Mouse (Mus musculus): ENCODE data around the gene Fbxo22.
"Not testable (repeated sequence)": the region's sequence is repeated elsewhere in the genome, so short reads cannot be mapped to it uniquely, and the experiment has no call there.

The Fbxo22 gene

DNA sequence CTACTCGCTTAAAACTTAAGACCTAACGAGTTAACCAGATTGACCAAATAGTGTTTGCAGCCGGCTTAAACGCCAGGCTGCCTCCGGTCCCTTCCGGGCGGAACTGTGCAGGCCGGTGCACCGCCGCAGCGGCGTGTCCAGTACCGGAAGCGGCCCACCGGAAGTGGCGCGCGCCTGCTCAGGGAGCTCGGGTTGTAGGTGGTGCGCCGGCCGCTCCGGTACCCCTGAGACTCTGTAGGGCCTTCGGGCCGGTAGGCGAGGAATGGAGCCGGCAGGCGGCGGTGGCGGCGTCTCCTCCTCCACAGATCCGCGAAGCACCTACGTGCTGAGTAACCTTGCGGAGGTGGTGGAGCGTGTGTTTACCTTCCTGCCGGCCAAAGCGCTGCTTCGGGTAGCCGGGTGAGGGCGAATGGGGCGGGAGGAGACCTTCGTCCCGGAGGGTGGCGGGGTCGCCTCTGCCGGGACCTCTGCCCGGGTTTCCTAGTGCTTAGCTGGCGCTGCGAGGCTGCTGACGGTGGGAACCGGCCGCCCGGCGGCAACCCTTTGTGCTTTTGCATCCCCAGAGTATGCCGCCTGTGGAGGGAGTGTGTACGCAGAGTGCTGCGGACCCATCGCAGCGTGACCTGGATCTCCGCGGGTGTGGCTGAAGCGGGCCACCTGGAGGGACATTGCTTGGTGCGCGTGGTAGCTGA, at the start of gene Fbxo22:
TSS of gene Fbxo22 (plus strand) at position 136 of the 692 bp plus-strand sequence.
- DNase-seq (ENCODE audit: low spot score in 2 of 2): peak; percentile 74 to 77

GRCm38 (mm10) chr9:55170655-55171412, 37.9 kb upstream of the Fbxo22 start:
- no peak for DNase-seq (ENCODE audit: low spot score in 2 of 2)

GRCm38 (mm10) chr9:55172195-55172685, 36.5 kb upstream of the Fbxo22 start:
- DNase-seq (ENCODE audit: low spot score in 2 of 2): no peak

- no peak for DNase-seq (ENCODE audit: low spot score in 2 of 2)
Measured at GRCm38 (mm10) chr9:55174235-55174634, 34.5 kb upstream of the Fbxo22 start.

GRCm38 (mm10) chr9:55195876-55196275, 12.8 kb upstream of the Fbxo22 start:
- DNase-seq (ENCODE audit: low spot score in 2 of 2): no peak

DNA sequence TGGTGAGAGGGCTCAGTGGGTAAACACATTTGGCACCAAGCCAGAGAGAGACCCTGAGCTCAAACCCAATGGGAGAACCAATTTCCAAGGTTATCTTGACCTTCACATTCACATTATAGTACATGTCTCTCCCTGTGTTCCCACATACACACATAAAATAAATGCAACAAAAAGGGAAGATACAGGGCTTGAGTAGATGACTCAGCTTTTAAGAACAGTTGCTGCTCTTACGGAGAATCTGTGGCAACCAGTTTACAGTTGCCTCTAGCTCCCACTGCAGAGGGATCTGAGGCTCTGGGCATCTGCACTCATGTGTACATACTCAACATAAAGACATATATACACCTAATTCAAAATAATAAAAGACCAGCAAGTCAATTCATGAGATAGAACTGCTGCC, 10.5 kb upstream of the Fbxo22 start:
- no peak for DNase-seq (ENCODE audit: low spot score in 2 of 2)

- peak; percentile 18 to 54 for DNase-seq (ENCODE audit: low spot score in 2 of 2)
Measured at GRCm38 (mm10) chr9:55199348-55199747, 9.4 kb upstream of the Fbxo22 start.

GRCm38 (mm10) chr9:55208458-55208789, 301 bp upstream of the Fbxo22 start:
- DNase-seq (ENCODE audit: low spot score in 2 of 2): no peak

DNA sequence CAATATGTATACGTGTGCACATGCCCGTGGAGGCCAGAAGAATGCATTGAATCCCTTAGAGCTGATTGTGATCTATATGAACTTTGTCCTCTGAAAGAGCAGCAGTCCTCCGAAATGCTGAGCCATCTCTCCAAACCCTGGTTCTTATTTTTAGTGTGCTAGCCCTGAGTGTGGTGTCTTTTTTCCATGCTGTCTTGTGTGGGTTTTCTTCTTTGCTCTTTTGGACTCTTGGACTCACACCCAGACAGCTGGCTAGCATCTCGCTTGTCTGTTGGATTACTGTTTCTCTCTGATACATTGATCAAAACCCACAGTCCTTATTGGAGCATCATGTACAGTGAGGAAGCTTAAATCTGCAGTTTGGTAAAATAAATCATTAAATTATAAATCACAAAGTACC, 2.9 kb downstream of the Fbxo22 start:
- no peak for DNase-seq (ENCODE audit: low spot score in 2 of 2)

DNA sequence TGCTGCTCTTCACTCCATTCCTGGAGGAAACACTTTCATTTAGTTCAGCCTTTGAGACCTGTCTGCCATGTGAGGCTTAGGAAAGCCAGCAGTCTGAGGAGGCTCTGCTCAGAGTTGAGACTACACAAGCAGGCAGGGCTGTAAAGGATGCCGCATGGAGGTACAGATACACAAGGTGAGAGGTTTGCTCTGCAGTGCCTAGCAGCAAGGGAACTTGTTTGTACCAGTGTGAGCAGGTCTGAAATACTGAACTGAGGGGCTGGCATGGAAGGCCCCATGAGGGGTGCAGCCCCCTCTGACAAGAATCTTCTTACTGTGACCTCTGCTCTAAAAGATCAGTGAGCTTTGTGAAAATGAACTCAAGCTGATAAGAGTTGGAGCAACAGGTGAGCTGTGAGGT, 4.7 kb downstream of the Fbxo22 start:
- DNase-seq (ENCODE audit: low spot score in 2 of 2): no peak

DNA sequence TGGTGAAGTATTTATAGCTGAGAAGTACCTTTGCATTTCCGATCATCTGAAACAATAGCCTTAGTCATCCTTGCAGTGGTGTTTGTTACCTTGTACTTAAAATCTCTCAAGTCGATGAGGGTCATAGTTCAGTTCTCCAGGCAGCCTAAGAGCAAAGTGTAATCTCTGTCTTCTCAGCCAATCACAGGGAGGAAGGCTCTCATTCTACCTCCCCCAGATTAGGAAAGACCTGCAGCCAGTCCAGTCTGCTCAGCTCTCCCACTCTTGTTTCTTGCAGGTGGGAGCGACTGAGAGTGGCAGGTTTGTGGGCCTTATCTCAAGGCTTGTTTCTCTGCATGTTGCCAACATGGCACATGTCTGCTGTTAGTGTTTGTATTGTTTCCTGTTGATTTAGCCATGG, 6.3 kb downstream of the Fbxo22 start:
- no peak for DNase-seq (ENCODE audit: low spot score in 2 of 2)

- no peak for DNase-seq (ENCODE audit: low spot score in 2 of 2)
Measured at GRCm38 (mm10) chr9:55215648-55216047, 6.9 kb downstream of the Fbxo22 start.

- no peak for DNase-seq (ENCODE audit: low spot score in 2 of 2)
Measured at GRCm38 (mm10) chr9:55216078-55216477, 7.4 kb downstream of the Fbxo22 start.

- no peak for DNase-seq (ENCODE audit: low spot score in 2 of 2)
Measured at GRCm38 (mm10) chr9:55217381-55217780, 8.7 kb downstream of the Fbxo22 start.

- DNase-seq (ENCODE audit: low spot score in 2 of 2): no peak
Measured at GRCm38 (mm10) chr9:55225165-55225737, 16.5 kb downstream of the Fbxo22 start.

GRCm38 (mm10) chr9:55226251-55226650, 17.5 kb downstream of the Fbxo22 start:
- peak; percentile 18 to 57 for DNase-seq (ENCODE audit: low spot score in 2 of 2)

DNA sequence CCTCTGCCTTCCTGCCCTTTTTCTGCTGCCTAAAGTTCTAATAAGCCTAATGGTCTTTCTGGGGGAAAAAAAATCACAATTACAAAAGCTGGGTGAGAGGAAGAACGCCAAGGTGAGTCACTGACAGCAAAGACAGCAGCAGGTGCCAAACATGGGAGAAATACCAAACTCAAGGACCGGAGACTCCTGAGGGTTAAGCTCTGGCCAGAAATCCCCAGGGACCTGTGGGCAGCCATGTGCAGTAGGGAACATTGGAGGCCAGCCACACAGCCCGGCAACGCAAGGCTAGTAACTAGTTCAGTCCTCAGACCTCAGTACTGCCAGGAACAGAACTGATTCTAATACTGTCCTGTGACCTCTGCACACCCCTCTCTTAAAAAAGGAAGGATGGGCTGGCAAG, 19.4 kb downstream of the Fbxo22 start:
- no peak for DNase-seq (ENCODE audit: low spot score in 2 of 2)

DNA sequence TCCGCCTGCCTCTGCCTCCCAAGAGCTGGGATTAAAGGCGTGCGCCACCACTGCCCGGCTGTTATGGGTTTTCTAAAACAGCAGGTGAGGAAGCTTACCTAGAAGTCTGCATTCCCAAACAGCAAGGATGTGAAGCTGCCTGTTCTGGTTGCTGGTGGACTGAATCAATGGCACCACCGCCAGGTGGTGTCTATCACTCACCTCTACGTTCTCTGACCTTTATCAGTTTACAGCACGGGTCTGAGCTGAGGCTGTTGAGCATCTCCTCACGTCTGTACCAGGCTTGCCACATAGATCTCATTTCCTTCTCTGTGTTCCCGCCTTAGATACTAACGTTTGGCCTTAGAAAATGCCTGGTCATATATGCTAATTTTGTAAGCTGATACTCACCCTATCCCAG, 20.3 kb downstream of the Fbxo22 start:
- no peak for DNase-seq (ENCODE audit: low spot score in 2 of 2)

DNA sequence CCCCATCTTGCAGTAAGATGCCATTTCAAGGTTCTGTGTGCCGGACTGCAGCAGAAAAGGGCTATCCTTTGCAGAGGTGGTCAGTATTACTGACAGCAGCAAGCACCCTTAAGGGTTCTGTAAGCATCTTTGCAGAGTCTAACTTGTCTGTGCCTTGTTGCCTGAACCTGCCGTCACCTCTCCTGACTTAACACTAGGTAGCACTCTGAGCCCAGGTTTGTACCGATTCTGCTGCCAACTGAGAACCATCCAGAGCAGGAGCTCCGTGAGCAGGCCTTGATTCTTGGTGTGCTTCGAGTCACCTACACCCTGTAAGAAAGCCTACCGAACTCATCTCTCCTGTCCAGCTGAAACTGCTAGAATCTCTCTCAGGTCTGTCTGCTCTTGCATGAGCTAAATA, 22.8 kb downstream of the Fbxo22 start:
- DNase-seq (ENCODE audit: low spot score in 2 of 2): no peak

DNA sequence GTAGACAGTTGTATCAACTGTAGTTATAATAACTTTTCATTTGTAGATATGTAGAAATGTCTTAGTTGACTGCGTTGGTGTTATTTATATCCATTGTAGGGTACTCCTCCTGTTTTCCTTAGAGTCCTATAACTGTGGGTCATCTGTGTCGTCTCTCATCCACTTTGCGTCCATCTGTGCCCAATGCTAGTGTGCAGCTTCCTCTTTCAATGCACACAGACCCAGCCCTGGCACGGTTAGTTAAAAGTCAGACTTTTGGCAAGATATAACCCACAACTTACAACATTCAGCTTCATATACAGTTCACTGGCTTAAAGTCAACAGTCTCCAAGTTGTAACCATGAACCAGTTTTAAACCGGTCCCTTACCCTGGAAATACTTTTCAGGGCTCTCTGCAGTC, 23.4 kb downstream of the Fbxo22 start:
- DNase-seq (ENCODE audit: low spot score in 2 of 2): no peak

DNA sequence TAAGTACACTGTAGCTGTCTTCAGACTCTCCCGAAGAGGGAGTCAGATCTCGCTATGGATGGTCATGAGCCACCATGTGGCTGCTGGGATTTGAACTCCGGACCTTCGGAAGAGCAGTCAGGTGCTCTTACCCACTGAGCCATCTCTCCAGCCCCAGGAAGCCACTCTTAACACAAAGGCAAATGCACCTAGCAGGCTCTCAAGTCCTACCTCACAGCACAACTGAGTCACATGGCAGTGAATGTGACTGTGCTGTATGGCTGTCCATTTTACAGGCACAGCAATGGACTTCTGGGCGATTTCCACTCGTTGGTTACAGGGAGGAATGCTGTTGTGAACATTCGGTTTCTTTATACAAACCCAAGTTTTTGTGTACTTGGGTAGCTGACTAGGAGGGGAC, 23.9 kb downstream of the Fbxo22 start:
- no peak for DNase-seq (ENCODE audit: low spot score in 2 of 2)

DNA sequence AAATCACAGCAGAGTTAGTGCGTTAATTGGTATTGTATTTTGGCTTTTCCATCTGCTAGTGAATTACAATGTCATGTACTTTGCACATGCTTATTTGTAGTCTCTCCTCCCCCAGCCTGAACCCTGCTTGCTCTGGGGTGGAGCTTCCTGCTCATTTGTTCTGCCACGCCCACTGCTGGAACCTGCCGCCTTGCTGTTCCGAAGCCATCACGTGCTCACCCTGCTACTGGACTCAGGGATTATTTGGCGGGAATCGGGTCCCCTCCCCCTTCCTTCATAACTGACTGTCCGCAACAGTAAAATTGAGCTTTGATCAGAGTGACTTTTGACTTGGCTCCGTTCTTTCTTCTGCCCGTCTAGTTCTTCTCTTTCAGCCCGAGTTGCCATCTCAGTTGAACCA, 24.4 kb downstream of the Fbxo22 start:
- DNase-seq (ENCODE audit: low spot score in 2 of 2): not testable (repeated sequence)

Measured in right cerebral cortex, postnatal 36 days (tissue).